Mouse (Mus musculus): Measurements from ENCODE around the gene Slc9a8. TPM values are rescaled to one million over a fixed set of nuclear protein-coding genes. Genes with fewer than 3 reads are reported as not detected.
A peak's percentile ranks its signal among the peaks of the same experiment; 100 is the strongest.
"Not testable (repeated sequence)": the region's sequence is repeated elsewhere in the genome, so short reads cannot be mapped to it uniquely, and the experiment has no call there.

The Slc9a8 gene
- 10 to 100 TPM; 21.8 to 23.9 TPM for total RNA-seq (2021)

DNA sequence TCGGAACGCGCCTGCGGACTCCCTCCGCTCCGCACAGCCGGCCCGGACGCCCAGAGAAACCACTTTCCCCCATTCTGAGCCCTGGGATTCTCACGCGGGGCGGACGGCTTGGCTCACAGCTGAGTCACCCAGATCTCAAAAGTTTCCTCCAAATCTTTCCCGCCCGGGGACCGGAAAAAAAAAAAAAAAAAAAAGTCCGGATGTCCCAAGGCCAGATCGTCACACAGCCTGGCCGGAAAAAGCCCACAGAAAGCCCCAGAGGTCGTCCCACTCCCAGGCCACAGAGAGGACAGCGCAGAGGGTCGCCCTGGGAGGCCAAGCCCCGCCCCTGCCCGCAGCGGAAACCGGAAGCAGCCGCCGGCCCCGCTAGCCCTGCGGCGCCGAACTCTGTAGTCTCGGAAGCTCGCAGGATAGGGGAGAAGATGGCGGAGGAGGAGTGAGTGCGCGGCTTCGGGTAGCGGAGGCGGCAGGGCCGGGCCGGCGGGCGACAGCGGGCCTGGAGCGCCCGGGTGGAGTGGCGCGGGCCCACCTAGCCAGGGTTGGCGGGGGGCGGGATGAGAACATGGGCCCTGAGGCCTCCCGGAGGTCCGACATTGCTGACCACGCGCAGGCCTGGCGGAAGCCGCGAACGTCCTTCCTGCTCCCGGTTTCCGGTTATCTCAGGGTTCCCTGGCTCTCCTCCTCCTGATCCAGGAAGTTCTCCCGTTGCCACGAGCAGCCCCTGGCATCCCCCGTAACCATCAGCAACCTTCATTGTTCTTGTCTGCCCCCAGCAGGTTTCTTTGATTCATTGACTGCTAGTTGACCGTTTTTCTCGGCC is at the start of gene Slc9a8:
TSS of gene Slc9a8 (plus strand) at position 383 of the 820 bp plus-strand sequence.
- DNase-seq (ENCODE audit: low spot score), result peak; percentile 94
- intact Hi-C loops (cut with DNase I), result loop anchor here (5.0 kb wide), 1 partner anchor 359 kb away; the partner anchor contains the start of gene Znfx1

DNA sequence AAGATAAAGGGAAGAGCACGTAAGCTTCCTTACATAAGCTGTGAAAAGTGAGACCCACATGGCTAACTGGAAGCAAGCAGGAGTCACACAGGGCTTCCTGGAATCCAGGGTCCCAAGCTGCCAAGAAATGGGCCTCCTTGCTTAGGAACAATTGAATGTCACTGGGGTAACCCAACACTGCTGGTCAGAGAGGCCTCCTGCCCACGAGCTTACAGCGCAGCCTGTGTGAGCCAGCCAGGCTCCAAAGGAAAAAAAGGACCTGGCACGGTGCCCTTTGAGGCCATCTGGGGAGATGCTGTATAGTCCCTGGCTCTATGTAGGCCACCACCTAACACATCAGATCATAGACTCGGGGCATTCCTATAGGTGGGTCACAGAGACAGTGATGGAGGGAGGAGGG is 48.2 kb upstream of the Slc9a8 start:
- intact Hi-C loops (cut with DNase I), result no loop called here
- DNase-seq (ENCODE audit: low spot score), result peak; percentile 39

DNA sequence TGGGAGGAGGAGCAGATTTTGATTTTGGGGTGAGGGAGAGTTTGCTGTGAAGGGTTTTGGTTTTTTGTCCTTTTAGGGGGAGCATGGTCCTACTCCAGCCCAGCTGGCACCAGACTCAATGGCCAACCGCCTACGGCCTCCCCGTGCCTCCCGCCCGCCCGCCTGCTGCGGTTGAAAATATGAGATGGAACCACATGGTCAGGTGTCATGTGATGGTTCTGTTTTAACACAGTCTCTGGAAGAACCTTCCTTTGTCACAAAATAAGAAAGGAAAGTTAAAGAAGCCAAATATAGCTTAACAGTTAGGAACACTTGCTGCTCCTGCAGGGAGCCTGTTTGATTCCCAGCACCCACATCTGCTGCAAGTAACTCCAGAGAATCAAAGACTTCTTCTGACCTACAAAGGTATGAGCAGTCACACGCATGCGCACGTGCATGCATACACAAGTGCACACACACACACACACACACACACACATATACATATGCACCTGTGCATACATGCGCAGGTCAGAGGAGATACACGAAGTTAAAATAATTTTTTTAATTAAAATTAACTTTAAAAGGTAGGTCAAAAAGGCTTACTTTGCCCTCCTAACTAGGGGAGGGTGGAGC is 47.2 kb upstream of the Slc9a8 start:
- intact Hi-C loops (cut with DNase I), result no loop called here

DNA sequence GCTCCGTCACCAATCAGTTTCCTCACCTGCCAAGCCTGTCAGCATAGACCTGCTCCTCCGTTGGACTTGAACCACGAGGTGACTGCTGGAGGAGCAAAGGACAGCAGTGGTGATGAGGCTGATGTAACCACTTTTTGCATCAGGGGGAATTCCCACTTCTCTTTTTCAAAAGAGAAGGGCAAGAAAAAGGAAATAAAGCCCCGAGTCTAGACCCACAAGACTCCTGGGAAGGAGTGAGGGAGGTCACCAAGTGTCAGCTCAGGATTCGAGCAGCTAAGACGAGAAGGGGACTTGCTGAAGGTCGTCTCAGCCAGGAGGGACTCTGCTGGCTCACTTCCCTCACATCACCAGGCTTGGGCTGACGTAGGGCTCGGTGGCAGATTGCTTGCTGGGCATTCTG is 46.4 kb upstream of the Slc9a8 start:
- intact Hi-C loops (cut with DNase I), result no loop called here
- DNase-seq (ENCODE audit: low spot score), result no peak

More for the DNA sequence above, 47.2 kb upstream of the Slc9a8 start:
- no peak for DNase-seq (ENCODE audit: low spot score)

DNA sequence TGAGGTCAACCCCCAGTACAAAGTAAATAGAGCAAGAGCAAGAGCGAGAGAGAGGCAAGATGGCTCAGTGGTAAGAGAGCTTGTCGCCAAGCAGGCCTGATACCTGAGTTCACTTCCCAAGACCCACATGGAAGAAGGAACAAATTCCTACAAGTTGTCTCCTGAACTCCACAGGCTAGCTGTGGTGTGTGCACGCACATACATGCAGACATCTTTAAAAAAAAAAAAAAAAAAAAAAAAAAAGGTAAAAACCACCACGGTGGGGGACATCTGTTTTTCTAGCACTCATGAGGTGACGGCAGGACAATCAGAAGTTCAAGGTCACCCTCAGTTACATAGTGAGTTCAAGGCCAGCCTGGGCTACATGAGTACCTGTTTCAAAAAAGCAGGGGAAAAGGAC is 45.8 kb upstream of the Slc9a8 start:
- no peak for DNase-seq (ENCODE audit: low spot score)
- intact Hi-C loops (cut with DNase I), result no loop called here

DNA sequence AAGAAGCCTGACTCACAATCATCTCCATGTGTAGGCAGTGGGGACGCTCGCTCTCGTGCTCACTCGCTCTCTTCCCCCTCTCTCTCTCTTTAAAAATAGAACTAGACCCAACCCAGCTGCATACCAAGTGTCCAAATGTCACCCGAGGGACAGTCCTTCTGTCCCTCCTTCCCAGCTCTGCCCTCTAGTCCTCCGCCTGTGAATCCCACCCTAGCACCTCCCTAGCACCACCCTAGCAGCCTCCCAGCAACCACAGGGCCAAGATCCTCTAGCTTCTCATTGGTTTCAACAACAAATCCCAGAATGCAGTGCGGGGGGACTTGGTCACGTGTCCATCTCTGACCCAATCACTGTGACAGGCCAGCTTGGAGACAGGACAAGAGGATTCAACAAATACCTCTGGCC is 45.4 kb upstream of the Slc9a8 start:
- peak; percentile 45 for DNase-seq (ENCODE audit: low spot score)
- intact Hi-C loops (cut with DNase I), result no loop called here

DNA sequence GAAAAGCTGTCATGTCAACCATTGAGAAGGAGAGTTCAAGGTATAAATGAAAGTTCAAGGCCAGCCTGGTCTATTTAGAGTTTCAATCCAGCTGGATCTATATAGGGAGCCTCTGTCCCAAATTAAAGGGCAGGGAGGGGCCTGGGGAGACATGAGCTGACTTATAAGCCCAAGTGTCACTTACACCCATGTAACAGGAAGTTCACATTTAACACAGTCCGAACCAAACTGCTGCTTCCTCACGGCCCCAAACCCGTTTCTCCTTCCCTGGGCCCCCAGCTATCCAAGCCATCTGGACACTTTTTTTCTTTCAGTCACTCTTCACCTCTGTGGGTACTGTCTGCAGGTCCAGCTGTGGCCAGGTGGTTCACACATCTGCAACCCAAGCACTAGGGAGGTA is 43.8 kb upstream of the Slc9a8 start:
- DNase-seq (ENCODE audit: low spot score), result no peak
- intact Hi-C loops (cut with DNase I), result no loop called here

DNA sequence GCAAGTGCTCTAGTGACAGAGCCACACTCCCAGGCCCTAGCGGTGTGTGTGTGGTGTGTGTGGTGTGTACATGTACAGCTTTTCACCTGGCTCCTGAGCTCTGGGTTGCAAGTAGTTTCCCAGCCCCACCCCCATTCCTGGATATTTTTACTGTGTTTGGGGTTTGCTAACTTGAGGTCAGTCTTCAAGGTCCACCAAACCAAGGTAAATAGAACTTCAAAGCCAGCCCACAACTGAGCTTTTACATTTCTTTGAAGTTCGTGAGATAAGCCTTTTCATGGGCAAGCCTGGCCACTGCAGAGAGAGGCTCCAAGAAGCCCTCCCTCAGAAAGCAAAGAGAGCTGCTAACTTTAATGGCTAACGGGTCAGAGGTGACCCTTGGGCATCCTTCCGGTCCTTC is 42.5 kb upstream of the Slc9a8 start:
- no peak for DNase-seq (ENCODE audit: low spot score)
- intact Hi-C loops (cut with DNase I), result no loop called here

DNA sequence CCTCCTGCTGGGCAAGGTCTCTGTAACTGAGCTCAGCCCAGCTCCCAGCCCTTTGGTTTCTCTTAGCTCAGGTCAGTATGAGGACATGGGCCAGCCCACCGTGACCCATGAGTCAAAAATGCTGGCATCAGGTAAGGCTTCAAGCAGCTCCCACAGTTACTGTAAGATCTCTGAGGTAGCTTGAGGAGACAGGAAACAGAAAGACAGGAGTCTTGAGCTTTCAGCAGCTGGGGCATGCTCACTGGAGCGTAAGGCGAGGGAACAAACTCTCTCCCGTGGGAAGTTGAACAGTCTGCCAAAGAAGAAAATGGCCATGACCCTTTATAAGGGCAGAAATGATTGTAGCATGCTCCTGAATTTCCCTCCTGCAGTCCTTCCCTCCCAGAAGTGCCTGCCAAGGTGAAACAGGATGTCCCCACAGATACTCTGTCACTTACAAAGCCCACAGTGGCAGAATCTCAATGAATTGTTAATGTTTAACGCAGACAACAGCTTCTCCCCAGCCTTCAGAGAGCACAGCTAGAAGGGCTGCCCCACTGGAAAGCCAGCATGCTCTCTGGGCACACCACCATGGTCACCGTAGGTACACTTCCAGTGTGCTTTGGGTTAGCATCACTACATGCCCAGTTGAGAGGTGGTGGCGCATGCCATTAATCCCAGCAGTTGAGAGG is 40.8 kb upstream of the Slc9a8 start:
- intact Hi-C loops (cut with DNase I), result no loop called here

DNA sequence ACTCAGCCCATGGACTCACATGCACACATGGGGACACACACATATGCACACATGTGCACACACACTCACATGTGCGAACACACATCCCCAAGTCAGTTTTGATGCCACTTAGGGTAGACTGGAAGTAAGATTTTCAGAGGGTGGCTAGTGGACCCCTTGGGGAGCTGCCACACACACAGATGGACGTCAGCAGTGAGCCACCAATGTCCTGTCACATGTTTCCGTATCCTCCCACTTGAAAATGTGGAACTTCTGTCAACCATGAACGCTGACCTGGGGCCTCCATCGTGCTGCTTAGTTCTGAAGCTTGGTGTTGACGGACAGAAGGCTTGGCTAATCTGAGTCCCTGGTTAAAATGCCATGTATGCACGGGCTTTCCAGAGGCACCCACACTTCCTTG is 39.9 kb upstream of the Slc9a8 start:
- intact Hi-C loops (cut with DNase I), result no loop called here
- no peak for DNase-seq (ENCODE audit: low spot score)

More for the DNA sequence above, 40.8 kb upstream of the Slc9a8 start:
- no peak for DNase-seq (ENCODE audit: low spot score)

DNA sequence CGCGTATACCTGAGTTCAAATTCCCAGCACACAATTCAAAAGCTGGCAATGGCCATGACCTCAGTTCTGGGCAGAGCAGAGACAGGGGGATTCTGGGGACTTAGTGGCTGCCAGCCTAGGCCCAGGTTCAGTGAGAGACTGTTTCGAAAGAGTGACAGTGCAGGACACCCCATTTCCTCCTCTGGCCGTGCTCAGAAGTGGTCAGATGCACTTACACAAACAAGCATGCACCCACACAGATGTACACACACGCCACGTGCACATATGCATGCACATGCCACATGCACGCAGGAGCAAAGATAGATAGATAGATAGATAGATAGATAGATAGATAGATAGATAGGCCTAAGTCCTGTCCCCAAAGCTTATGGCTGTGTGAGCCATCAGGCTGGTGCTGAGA is 39.1 kb upstream of the Slc9a8 start:
- intact Hi-C loops (cut with DNase I), result no loop called here
- no peak for DNase-seq (ENCODE audit: low spot score)

DNA sequence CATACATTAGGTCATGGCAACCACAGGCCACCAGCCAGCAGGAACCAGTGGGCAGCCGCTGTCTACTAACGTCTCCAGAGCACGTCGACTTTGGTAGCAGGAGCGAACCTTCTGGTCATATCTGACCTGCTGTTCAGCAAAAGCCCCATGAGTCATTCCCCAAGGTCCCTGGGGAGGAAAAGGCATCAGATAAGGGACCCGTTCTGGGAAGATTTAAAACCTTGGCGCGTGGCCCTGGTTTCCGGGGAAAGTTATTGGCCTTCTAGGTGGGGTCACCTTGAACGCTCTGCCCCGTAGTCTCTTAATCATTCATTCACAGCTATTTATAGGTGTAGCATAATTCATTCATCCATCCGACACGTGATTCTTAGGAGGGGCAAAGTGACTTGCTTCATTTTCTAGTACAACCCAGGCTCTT is 37.8 kb upstream of the Slc9a8 start:
- DNase-seq (ENCODE audit: low spot score), result peak; percentile 60
- intact Hi-C loops (cut with DNase I), result no loop called here

DNA sequence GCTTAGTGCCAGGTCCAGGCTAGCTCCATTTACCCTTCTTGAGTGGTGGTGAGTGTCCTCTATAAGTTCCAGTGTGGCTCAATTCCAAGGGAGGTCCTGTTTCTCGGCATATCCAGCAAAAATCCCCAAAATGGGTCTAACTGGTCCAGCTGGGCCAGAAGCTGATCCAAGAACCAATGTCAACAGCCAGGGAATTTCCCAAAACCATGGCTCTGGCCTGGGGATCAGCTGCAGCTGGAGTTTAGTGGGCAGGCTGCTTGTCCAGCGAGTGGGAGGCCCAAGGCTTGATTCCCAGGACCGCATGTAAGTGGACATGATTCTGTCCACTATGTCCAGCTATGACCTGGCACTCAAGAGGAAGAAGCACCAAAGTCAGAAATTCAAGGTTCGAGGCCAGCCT is 35.1 kb upstream of the Slc9a8 start:
- peak; percentile 53 for DNase-seq (ENCODE audit: low spot score)
- intact Hi-C loops (cut with DNase I), result no loop called here

DNA sequence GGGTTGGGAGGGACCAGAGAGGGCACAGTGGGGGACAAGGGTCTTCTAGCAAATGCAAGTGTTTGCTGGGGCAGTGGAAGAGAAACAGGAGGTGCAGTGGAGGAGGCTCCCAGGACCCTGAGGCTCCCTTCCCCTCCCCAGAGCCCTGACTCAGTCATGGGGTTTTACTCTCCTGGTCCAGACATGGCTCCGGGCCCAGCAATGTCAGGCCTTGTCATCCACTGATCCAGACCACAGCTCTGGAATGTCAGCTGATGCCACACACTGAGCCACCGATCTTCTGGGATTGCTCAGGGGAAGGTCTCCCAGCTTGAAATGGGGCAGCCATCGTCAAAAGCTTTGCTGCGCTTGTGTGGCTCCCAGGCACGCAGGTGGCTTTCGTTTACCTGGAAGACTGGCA is 34.5 kb upstream of the Slc9a8 start:
- intact Hi-C loops (cut with DNase I), result no loop called here
- no peak for DNase-seq (ENCODE audit: low spot score)

DNA sequence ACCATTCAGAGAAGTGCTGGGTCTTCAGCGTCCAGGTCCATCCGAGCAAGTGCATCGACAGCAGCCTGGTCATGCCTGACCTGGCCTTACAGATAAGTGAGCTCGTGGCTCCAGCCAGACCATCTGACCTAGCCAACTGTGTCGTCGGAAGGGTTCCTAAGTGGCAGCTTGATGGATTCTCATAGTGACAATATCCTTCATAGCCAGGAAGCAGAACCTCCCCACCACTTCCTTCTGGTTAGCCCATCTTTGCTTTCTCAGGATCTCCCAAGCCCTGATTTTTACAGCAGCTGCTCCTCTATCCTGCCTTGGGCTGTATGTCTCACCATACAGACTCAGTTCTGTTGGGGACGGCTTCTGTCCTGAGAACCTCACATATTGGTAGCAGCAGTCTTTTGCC is 27.1 kb upstream of the Slc9a8 start:
- no peak for DNase-seq (ENCODE audit: low spot score)

DNA sequence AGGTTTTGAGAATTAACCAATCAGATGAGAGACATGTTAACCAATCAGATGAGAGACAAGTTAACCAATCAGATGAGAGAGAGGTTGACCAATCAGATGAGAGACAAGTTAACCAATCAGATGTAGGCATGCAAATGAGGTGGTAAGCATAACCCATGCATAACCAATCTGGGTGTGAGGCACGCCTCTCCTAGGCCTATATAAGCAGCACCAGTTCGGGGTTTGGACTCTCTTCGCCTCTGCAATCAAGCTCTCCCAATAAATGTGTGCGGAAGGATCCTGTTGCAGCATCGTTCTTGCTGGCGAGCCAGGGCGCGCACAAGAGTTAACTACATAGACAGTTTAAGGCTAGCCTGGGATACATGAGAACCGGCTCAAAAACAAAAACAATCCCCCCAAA is 25.1 kb upstream of the Slc9a8 start:
- intact Hi-C loops (cut with DNase I), result not testable (repeated sequence)

More for the DNA sequence above, 27.1 kb upstream of the Slc9a8 start:
- intact Hi-C loops (cut with DNase I), result no loop called here

DNA sequence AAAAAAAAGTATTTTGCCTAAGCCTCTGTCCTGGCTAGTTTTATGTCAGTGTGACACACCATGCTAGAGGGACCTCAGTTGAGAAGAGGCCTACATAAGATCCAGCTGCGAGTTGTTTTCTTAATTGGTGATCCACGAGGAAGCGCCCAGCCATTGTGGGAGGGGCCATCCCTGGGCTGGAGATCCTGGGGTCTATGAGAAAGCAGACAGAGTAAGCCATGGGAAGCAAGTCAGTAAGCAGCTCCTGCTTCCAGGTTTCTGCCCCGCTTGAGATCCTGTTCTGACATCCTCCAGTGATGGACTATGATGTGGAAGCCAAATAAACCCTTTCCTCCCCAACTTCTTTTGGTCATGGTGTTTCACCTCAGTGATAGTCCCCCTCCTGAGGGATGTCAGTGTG is 22.5 kb upstream of the Slc9a8 start:
- no peak for DNase-seq (ENCODE audit: low spot score)
- intact Hi-C loops (cut with DNase I), result no loop called here

More for the DNA sequence above, 25.1 kb upstream of the Slc9a8 start:
- DNase-seq (ENCODE audit: low spot score), result not testable (repeated sequence)

DNA sequence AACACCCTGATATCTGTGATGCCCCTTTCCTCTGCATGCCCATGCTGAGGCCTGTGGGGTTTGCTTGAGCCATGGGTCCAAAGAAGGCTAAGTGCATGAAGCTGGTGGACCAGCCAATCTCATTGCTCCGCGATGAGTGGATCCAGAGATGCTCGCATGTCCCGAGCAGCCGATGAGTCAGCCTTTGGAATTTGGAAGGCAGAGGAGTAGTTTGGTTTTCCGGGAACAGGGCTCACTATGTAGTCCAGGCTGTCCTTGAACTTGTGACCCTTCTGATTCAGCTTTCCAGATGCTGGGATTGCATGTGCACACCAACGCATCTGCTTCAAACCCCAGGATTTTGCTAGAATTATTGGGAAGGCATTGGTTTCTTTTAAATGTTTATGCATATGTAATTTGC is 21.9 kb upstream of the Slc9a8 start:
- DNase-seq (ENCODE audit: low spot score), result no peak
- intact Hi-C loops (cut with DNase I), result loop anchor here (5.0 kb wide), 1 partner anchor 97 kb away; no protein-coding TSS in a partner anchor

DNA sequence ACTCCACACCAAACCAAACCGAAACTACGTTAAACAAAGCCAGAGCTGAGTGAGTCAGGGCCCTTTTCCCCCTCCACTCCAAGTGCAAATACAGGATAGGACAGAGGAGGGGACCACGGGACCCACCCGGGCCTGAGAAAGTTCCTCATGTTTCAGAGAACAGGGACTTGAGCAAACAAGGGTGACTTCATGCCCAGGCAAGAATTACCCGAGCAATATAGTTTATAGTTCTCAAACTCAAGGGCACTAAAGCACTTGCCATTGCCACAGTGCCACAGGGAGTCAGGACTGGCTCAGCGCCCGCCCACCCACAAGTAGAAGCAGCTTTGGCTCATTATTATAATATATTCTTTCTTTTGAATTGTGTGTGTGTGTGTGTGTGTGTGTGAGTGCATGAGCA is 18.4 kb upstream of the Slc9a8 start:
- intact Hi-C loops (cut with DNase I), result loop anchor here (5.0 kb wide), 1 partner anchor 101 kb away; no protein-coding TSS in a partner anchor
- no peak for DNase-seq (ENCODE audit: low spot score)

DNA sequence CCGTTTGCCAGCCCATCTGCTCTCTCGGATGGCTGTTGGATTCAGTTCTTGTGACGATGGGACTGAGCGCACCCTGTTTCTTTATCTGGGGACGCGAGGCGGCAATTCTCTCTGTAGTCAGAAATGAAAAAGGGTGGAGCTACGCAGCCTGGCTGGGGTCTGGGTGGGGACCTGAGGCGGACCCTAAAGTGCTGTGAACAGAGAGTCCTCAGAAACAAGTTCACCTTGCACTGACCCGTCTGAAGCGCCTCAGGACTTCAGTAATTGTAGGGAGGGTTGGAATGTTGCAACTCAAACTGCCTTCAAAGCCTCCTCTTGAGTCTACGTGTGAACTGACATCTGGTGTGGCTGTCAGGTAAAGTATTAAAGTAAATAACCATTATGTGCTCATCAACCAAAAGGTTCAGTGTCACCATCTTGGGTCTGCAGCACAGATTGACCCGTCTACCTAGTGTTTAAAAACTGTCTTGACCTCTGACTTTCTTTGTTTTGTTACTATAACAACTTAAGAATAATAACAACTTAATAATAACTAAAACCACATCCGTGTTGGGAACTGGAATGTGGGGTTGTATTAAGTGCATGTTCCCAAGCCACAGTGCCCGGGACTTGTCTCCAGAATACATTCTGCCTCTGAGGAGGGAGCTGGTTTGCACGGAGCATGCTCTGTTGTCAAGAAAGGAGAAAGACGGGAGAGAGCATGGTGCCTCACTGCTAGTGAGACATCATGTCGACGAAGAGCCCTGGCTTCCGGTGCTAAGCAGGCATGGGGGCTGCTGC is 16.2 kb upstream of the Slc9a8 start:
- intact Hi-C loops (cut with DNase I), result no loop called here
- no peak for DNase-seq (ENCODE audit: low spot score)
